Mouse (Mus musculus) CD4-positive naive resting alpha-beta T cell, adult 57 days (primary cell): ENCODE measurements around the gene Atxn3. TPM values are rescaled to one million over a fixed set of nuclear protein-coding genes. Genes with fewer than 3 reads are reported as not detected.

Experiments
- total RNA-seq: library from RNA; stranded (reverse); gene quantifications from one replicate; pipeline ENCODE4 v1.2.4, GENCODE M21; 2023

The Atxn3 gene
- 16.6 TPM for total RNA-seq

DNA sequence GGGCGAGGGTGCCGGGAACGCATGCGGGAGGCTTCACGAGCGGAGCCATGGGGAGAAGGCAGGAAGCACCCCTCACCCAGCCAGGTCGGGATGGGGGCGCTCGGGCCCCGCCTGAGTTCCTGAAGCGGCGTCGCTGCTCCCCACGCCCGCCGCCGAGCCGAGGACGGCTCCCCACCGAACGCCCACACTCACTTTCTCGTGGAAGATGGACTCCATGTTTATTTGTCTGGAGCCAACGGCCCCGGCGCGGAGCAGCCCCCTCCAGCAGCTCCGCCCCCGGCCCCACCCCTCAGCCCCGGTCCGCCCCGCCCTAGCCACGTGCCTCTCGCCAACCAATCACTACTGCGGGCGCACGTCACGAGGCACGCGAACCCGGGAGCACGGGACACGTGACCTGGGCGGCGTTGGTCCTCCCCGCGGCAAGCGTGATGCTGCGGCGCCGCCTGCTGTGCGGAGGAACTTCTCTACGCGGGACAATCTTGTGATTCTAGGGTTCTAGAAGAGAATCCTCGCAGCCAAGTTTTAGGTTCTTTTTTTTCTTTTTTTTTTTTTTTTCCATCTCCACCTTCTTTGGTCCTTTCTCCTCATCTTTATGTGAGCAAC is at the start of gene Atxn3:
TSS of gene Atxn3 (minus strand) at position 305 of the 603 bp plus-strand sequence.

DNA sequence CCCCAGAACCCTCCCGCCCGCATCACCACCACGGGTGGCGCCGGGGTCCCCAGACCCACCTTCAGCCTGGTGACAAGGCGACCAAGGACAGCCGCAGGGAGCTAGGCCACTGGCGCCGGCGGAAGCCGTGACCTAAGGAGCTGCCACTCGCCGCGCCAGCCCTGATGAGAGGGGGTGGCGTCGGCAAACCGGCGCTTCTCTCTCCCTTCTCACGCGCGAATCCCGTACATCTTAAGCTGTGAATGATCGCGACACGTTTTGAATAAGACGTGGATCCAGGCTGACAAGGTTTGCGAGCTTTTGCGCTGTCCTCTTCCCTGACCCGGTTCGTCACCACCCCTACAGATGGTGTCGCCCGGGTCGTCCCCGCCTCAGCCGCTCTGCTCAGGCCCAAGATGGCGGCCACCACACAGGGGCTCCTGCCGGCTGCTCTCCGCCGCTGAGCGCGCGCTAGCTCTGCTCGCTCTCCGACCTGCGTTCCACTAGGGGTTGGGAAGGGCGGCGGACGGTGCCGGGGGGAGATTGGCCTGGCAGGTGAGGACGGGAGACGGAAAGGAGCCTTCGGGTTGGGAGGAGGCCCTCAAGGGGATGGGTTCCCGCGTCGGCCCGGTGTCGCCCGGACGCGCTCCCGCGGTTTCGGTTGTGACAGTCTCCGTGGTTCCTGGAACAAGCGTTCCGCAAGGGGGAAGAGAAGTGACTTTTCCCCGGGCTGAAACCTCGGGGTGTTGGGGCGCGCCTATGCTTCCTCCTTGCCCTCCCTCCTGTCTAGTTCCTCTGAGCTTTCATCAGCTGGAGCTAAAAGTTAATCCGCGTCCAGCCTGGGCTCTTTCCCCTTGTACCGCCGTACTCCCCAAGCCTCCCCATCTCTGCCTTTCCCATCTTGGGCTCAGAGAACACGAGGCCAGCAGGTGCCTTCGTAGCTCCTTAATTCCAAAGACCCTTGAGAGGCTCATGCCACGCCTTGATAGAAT is 17.8 kb upstream of the Atxn3 start, which contains the start of gene Cpsf2:
TSS of gene Cpsf2 (plus strand) at position 388 of the 971 bp plus-strand sequence.

DNA sequence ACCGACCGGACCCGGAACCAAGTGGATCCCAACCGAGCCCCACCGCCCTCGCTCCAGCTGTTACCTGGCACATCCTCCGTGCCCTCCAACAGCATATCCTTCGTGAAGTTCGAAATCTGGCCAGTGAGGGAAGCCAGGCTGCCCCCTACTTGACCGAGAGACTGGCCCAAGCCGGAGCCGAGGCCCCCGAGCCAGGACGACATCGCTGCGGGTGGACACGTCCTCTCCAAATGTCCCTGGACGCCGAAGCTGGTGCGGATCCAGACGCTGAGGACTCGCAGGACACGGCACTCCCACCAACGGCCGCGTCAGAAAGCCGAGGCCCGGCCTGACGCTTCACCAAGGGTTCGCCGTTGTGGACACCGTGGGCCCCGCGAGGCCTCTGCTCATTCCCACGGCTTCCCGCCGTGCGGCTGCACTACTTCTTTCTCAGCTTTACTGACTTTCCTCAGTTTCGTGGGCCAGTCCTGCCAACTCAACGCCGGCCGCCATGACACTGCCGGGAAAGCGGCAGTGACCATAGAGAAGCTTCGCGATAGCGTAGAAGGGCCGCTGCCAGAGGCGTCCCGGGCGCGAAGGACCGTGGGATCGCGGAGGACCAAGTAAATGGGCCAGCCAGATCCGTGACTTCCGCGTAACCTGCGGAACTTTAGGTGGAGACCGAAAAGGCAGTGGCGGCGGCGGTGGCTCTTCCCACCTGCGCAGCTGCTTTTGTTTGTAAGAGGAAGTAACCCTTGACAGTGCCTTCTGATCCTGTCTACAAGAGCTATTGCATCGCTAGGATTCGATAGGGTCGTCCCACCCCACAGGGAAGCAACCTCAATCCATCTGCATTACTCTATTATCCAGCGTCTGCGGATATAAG is 45.2 kb downstream of the Atxn3 start, which contains the start of gene Trip11:
TSS of gene Trip11 (minus strand) at position 642 of the 865 bp plus-strand sequence.

Other genes with a start within 250 kb of the Atxn3 start
- gene Tc2n, start 239.7 kb downstream of the Atxn3 start, total RNA-seq: not detected
- gene Fbln5, start 139.2 kb downstream of the Atxn3 start, total RNA-seq: 0.89 TPM
- gene Trip11, start 45.0 kb downstream of the Atxn3 start, total RNA-seq: 86.1 TPM
- gene Cpsf2, start 17.7 kb upstream of the Atxn3 start, total RNA-seq: 16.5 TPM
- not detected for gene Slc24a4, start 170.5 kb upstream of the Atxn3 start, total RNA-seq